ENCODE assay signal across 18 mouse cellular contexts in genomic region chr10:43276116-43276659, GRCm38 (mm10). TPM values are rescaled to one million over a fixed set of nuclear protein-coding genes. Genes with fewer than 3 reads are reported as not detected.
DNase-seq lines count a peak whose midpoint lies in the region; ATAC-seq and TF ChIP-seq lines count a peak whose summit lies in the region.
"Had no signal": no experiment of that assay in that cellular context is flagged by ENCODE, and none has a peak within 500 bp of the region (broad histone marks: within the 10 kb centered on the region; RNA-seq: fewer than 3 reads in every experiment).

No protein-coding gene starts in this region.

- TF ChIP-seq CTCF in midbrain, postnatal 0 days (IDR thresholded peaks at IDR 0.05), result no peak
- TF ChIP-seq CTCF in brain, embryonic 14.5 days (IDR thresholded peaks at IDR 0.05; ENCODE audit: borderline replicate concordance, extremely low read depth, insufficient read depth, insufficient read length), result no peak

- 45% methylated on average over 1 of the region's 1 CpGs for WGBS in midbrain, embryonic 12.5 days
- WGBS in midbrain, postnatal 0 days, result 34% methylated on average over 1 of the region's 1 CpGs
- 17% methylated on average over 1 of the region's 1 CpGs for WGBS in midbrain, embryonic 16.5 days

- H3K4me3 ChIP-seq in midbrain, embryonic 12.5 days, result no peak overlapping the region
- H3K4me3 ChIP-seq in midbrain, postnatal 0 days (ENCODE audit: low read depth, low read length), result no peak overlapping the region
- H3K4me3 ChIP-seq in midbrain, embryonic 16.5 days (ENCODE audit: low read depth, low read length), result no peak overlapping the region
- H3K4me3 ChIP-seq: embryonic facial prominence, embryonic 10.5 days; heart, embryonic 15.5 days; limb, embryonic 15.5 days; liver, embryonic 15.5 days had no signal

- ATAC-seq in midbrain, embryonic 12.5 days (ENCODE audit: low FRiP score, low read depth), result peak; percentile 30; the same call in 1 of the 2 replicates
- ATAC-seq in midbrain, postnatal 0 days (ENCODE audit: low FRiP score), result no peak
- no peak for ATAC-seq in midbrain, embryonic 16.5 days
- ATAC-seq: Patski had no signal

- no peaks in the 10 kb centered on the region for H3K27me3 ChIP-seq in midbrain, embryonic 12.5 days
- no peaks in the 10 kb centered on the region for H3K27me3 ChIP-seq in midbrain, postnatal 0 days (ENCODE audit: insufficient read depth, low read length)
- H3K27me3 ChIP-seq in midbrain, embryonic 16.5 days (ENCODE audit: control insufficient read depth, insufficient read depth, low read depth, low read length), result no peaks in the 10 kb centered on the region
- H3K27me3 ChIP-seq: heart, embryonic 15.5 days; limb, embryonic 15.5 days; liver, embryonic 15.5 days; Patski had no signal

- H3K9me3 ChIP-seq in midbrain, embryonic 12.5 days, result no peaks in the 10 kb centered on the region
- no peaks in the 10 kb centered on the region for H3K9me3 ChIP-seq in midbrain, postnatal 0 days (ENCODE audit: low read length)
- H3K9me3 ChIP-seq in midbrain, embryonic 16.5 days (replicated peaks; ENCODE audit: control insufficient read depth, low read length, poor library complexity, severe bottlenecking), result no peaks in the 10 kb centered on the region
- H3K9me3 ChIP-seq: embryonic facial prominence, embryonic 10.5 days; heart, embryonic 15.5 days; limb, embryonic 15.5 days; liver, embryonic 15.5 days had no signal

- H3K27ac ChIP-seq in midbrain, embryonic 12.5 days (replicated peaks), result no peak overlapping the region
- H3K27ac ChIP-seq in midbrain, postnatal 0 days (ENCODE audit: low read depth, low read length), result no peak overlapping the region
- 0 out of 2 replicates have a peak overlapping the region, but pooled peaks have one; percentile 33 for H3K27ac ChIP-seq in midbrain, embryonic 16.5 days (ENCODE audit: low read length)
- H3K27ac ChIP-seq: heart, embryonic 15.5 days; kidney, postnatal 0 days; limb, embryonic 15.5 days; liver, embryonic 15.5 days had no signal

- DNase-seq in midbrain, postnatal 0 days (ENCODE audit: low spot score), result no peak
- DNase-seq in R1 (ENCODE audit: low read depth, low spot score), result peak; percentile 40
- peak; percentile 79 for DNase-seq in brain, embryonic 14.5 days (ENCODE audit: low read depth)
- DNase-seq in adrenal gland, postnatal 14 days, result no peak
- DNase-seq in left cerebral cortex, adult 8-10 months (ENCODE audit: low spot score in 2 of 2), result no peak
- DNase-seq: adrenal gland, postnatal 36 days; cerebellum, adult 2 months; gastrocnemius, postnatal 25 days; kidney, adult 11 months; retina, postnatal 1 day had no signal

- no peak for TF ChIP-seq POLR2A in brain, embryonic 14.5 days (IDR thresholded peaks at IDR 0.05; ENCODE audit: borderline replicate concordance, extremely low read depth, insufficient read depth, insufficient read length, poor library complexity, severe bottlenecking)

- H3K4me2 ChIP-seq in midbrain, embryonic 12.5 days (replicated peaks), result no peak overlapping the region
- no peak overlapping the region for H3K4me2 ChIP-seq in midbrain, postnatal 0 days (ENCODE audit: low read depth, low read length, poor library complexity, severe bottlenecking)
- no peak overlapping the region for H3K4me2 ChIP-seq in midbrain, embryonic 16.5 days (ENCODE audit: low read length)
- H3K4me2 ChIP-seq: heart, embryonic 15.5 days; limb, embryonic 15.5 days; liver, embryonic 15.5 days had no signal

- H3K4me1 ChIP-seq in midbrain, embryonic 12.5 days, result peaks cover 19% of the 10 kb centered on the region; the same call in 1 of the 2 replicates
- H3K4me1 ChIP-seq in midbrain, postnatal 0 days (ENCODE audit: insufficient read depth, low read length), result peaks cover 3% of the 10 kb centered on the region
- peaks cover 10% of the 10 kb centered on the region for H3K4me1 ChIP-seq in midbrain, embryonic 16.5 days (ENCODE audit: control insufficient read depth, insufficient read depth, low read length)
- H3K4me1 ChIP-seq: heart, embryonic 15.5 days had no signal

- H3K36me3 ChIP-seq in midbrain, embryonic 12.5 days, result no peaks in the 10 kb centered on the region
- no peaks in the 10 kb centered on the region for H3K36me3 ChIP-seq in midbrain, postnatal 0 days (ENCODE audit: insufficient read depth, low read length)
- no peaks in the 10 kb centered on the region for H3K36me3 ChIP-seq in midbrain, embryonic 16.5 days (ENCODE audit: control insufficient read depth, insufficient read depth, low read length)
- H3K36me3 ChIP-seq: embryonic facial prominence, embryonic 10.5 days; heart, embryonic 15.5 days; limb, embryonic 15.5 days; liver, embryonic 15.5 days had no signal

- no peak overlapping the region for H3K9ac ChIP-seq in midbrain, embryonic 12.5 days (replicated peaks)
- no peak overlapping the region for H3K9ac ChIP-seq in midbrain, postnatal 0 days (replicated peaks; ENCODE audit: low read length, poor library complexity, severe bottlenecking)
- no peak overlapping the region for H3K9ac ChIP-seq in midbrain, embryonic 16.5 days (ENCODE audit: low read depth, low read length)
- H3K9ac ChIP-seq: heart, embryonic 15.5 days; limb, embryonic 15.5 days; liver, embryonic 15.5 days had no signal

RNA-seq across cellular contexts. Expression of gene Pdss2, which starts 54.9 kb away (rescaled TPM):
- polyA plus RNA-seq in midbrain, embryonic 12.5 days (2016; fragmentation: Nextera tagmentation; extraction: Ambion mirVana), result 15.9 and 17.3 TPM in 2 replicates
- total RNA-seq in midbrain, postnatal 0 days (2014; rRNA removed), result 17.6 and 19.7 TPM in 2 replicates
- polyA plus RNA-seq in midbrain, postnatal 0 days (2015; fragmentation: Nextera tagmentation; extraction: Ambion mirVana), result 16.6 and 17.6 TPM in 2 replicates
- polyA plus RNA-seq in brain, embryonic 14.5 days (2012; rRNA removed), result 12.3 and 12.6 TPM in 2 replicates
- 16.8 and 21.6 TPM in 2 replicates for polyA plus RNA-seq in midbrain, embryonic 16.5 days (2015; fragmentation: Nextera tagmentation; extraction: Ambion mirVana)
- 16.6 and 17.2 TPM in 2 replicates for total RNA-seq in adrenal gland, postnatal 14 days (2021)
- 10 to 100 TPM; 17.9 to 23.9 (median 19.2) TPM for total RNA-seq in left cerebral cortex, adult 8-10 months (2022)

Comparison
In these comparisons a context has a peak if more than half of its experiments do, and no peak if none do; other contexts are left out.
1. DNase-seq: peak in R1 (single experiment) and brain, embryonic 14.5 days (single experiment); none in midbrain, postnatal 0 days (single experiment), adrenal gland, postnatal 14 days (single experiment) and left cerebral cortex, adult 8-10 months (0 of 2).